Mouse (Mus musculus) megakaryocyte-erythroid progenitor cell, adult 5-6 weeks (primary cell): Measurements from ENCODE around the gene Abca12. TPM values are rescaled to one million over a fixed set of nuclear protein-coding genes. Genes with fewer than 3 reads are reported as not detected.

Experiments
- ATAC-seq: replicated peaks from 2 replicates; pipeline ENCODE4 v1.8.0; 2016; ENCODE audit warnings: mild to moderate bottlenecking, inconsistent platforms; ENCODE audit not compliant: severe bottlenecking, poor library complexity, low FRiP score, low TSS enrichment
- total RNA-seq, 2 experiments: library from RNA; stranded (forward) in 1 of 2; stranded (reverse) in 1 of 2; fragments of 200-1000, 215-1000 nt in 1 of 2; fragments of >200 nt in 1 of 2; fragmentation: Nextera tagmentation in 1 of 2; gene quantifications; 2 replicates each; pipeline ENCODE4 v1.2.3; 2014 to 2017

The Abca12 gene
- total RNA-seq, 2 experiments from 2014 or later: not detected

GRCm38 (mm10) chr1:71235335-71235734 is 179.4 kb downstream of the Abca12 start:
- no peak for ATAC-seq

- ATAC-seq: no peak
Measured at GRCm38 (mm10) chr1:71231211-71231610, 183.5 kb downstream of the Abca12 start.

- no peak for ATAC-seq
Measured at GRCm38 (mm10) chr1:71203581-71203980, 211.1 kb downstream of the Abca12 start.

GRCm38 (mm10) chr1:71196191-71196590 is 218.5 kb downstream of the Abca12 start:
- ATAC-seq: no peak

- no peak for ATAC-seq
Measured at GRCm38 (mm10) chr1:71195333-71195732, 219.4 kb downstream of the Abca12 start.

GRCm38 (mm10) chr1:71193931-71194330 is 220.8 kb downstream of the Abca12 start:
- ATAC-seq: no peak

Other genes with a start within 250 kb of the Abca12 start
- gene Atic, start 142.2 kb upstream of the Abca12 start, total RNA-seq (2014; fragmentation: Nextera tagmentation): 132 and 191 TPM in 2 replicates
- gene Atic, start 142.2 kb upstream of the Abca12 start, total RNA-seq (2017): 308 and 387 TPM in 2 replicates
- gene Fn1, start 238.3 kb upstream of the Abca12 start, total RNA-seq (2014; fragmentation: Nextera tagmentation): 0.68 TPM in 1 of 2 replicates, not detected in the other
- gene Fn1, start 238.3 kb upstream of the Abca12 start, total RNA-seq (2017): 1.3 and 2.2 TPM in 2 replicates